Mouse (Mus musculus) heart, postnatal 25 days (tissue): ENCODE results near the gene Sync. TPM values are rescaled to one million over a fixed set of nuclear protein-coding genes. Genes with fewer than 3 reads are reported as not detected.

Experiments used
- DNase-seq: peaks from one replicate; pipeline ENCODE4 v3.0.0; 2022; ENCODE audit warnings: low spot score
- intact Hi-C: fragments of 180-260 bp; cut with DNase I; formaldehyde crosslinking; loops from one replicate; pipeline ENCODE4 v1.15.1; 2025
- total RNA-seq, 2 experiments: library from RNA; stranded (reverse); gene quantifications; 2 replicates each; pipeline ENCODE4 v1.2.3; 2021

The Sync gene
- 10 to 100 TPM; 15.5 to 16.3 TPM for total RNA-seq

GRCm38 (mm10) chr4:129287472-129287981 is at the start of gene Sync:
Sync (plus strand) TSS chr4:129287617.
- DNase-seq: no peak

GRCm38 (mm10) chr4:129237843-129238441 is 49.5 kb upstream of the Sync start:
- no peak for DNase-seq
- intact Hi-C loops: no loop called here

More at GRCm38 (mm10) chr4:129287472-129287981, at the start of gene Sync:
- intact Hi-C loops: no loop called here

- intact Hi-C loops: no loop called here
- no peak for DNase-seq
These were observed 48.8 kb upstream of the Sync start for GRCm38 (mm10) chr4:129238579-129239016.

- no peak for DNase-seq
- intact Hi-C loops: no loop called here
These were observed 48.3 kb upstream of the Sync start for GRCm38 (mm10) chr4:129239075-129239474.

- DNase-seq: no peak
These were observed 45.5 kb upstream of the Sync start for GRCm38 (mm10) chr4:129241898-129242297.

GRCm38 (mm10) chr4:129242327-129242726 is 45.1 kb upstream of the Sync start:
- DNase-seq: no peak
- intact Hi-C loops: no loop called here

More at GRCm38 (mm10) chr4:129241898-129242297, 45.5 kb upstream of the Sync start:
- intact Hi-C loops: no loop called here

- DNase-seq: no peak
- intact Hi-C loops: no loop called here
These were observed 44.7 kb upstream of the Sync start for GRCm38 (mm10) chr4:129242761-129243160.

- intact Hi-C loops: no loop called here
- DNase-seq: no peak
These were observed 42.6 kb upstream of the Sync start for GRCm38 (mm10) chr4:129244802-129245201.

- DNase-seq: no peak
- intact Hi-C loops: no loop called here
These were observed 40.8 kb upstream of the Sync start for GRCm38 (mm10) chr4:129246360-129247301.

GRCm38 (mm10) chr4:129247381-129248242 is 39.8 kb upstream of the Sync start:
- no peak for DNase-seq
- intact Hi-C loops: no loop called here

- DNase-seq: no peak
- intact Hi-C loops: no loop called here
These were observed 39.1 kb upstream of the Sync start for GRCm38 (mm10) chr4:129248243-129248767.

- no peak for DNase-seq
- intact Hi-C loops: no loop called here
These were observed 38.1 kb upstream of the Sync start for GRCm38 (mm10) chr4:129249288-129249687.

GRCm38 (mm10) chr4:129250759-129251481 is 36.5 kb upstream of the Sync start:
- intact Hi-C loops: no loop called here
- no peak for DNase-seq

- intact Hi-C loops: no loop called here
- no peak for DNase-seq
These were observed 35.8 kb upstream of the Sync start for GRCm38 (mm10) chr4:129251482-129252125.

GRCm38 (mm10) chr4:129252492-129252891 is 34.9 kb upstream of the Sync start:
- DNase-seq: no peak
- intact Hi-C loops: no loop called here

- intact Hi-C loops: no loop called here
- DNase-seq: no peak
These were observed 32.8 kb upstream of the Sync start for GRCm38 (mm10) chr4:129254571-129254970.

- intact Hi-C loops: no loop called here
- DNase-seq: no peak
These were observed 30.7 kb upstream of the Sync start for GRCm38 (mm10) chr4:129256450-129257380.

GRCm38 (mm10) chr4:129259101-129259500 is 28.3 kb upstream of the Sync start:
- DNase-seq: no peak
- intact Hi-C loops: no loop called here
